Mouse (Mus musculus): ENCODE data around the gene Gm16368.
"Not testable (repeated sequence)": the region's sequence is repeated elsewhere in the genome, so short reads cannot be mapped to it uniquely, and the experiment has no call there.

Gene Gm16368

GRCm38 (mm10) chr12:88083397-88083796, at the start of gene Gm16368:
Gene Gm16368 (plus strand): TSS chr12:88083697.
- in situ Hi-C loops (cut with MboI; ENCODE audit: low pct_unique_long_range_greater_than_20kb in 1 of 2, low sequenced_read_pairs in 2 of 2, unreplicated experiment in 1 of 2), result not testable (repeated sequence)

GRCm38 (mm10) chr12:88039062-88039461, 44.4 kb upstream of the Gm16368 start:
- in situ Hi-C loops (cut with MboI; ENCODE audit: low pct_unique_long_range_greater_than_20kb in 1 of 2, low sequenced_read_pairs in 2 of 2, unreplicated experiment in 1 of 2), result not testable (repeated sequence)

GRCm38 (mm10) chr12:88039703-88040102, 43.8 kb upstream of the Gm16368 start:
- in situ Hi-C loops (cut with MboI; ENCODE audit: low pct_unique_long_range_greater_than_20kb in 1 of 2, low sequenced_read_pairs in 2 of 2, unreplicated experiment in 1 of 2), result not testable (repeated sequence)

GRCm38 (mm10) chr12:88045226-88045625, 38.3 kb upstream of the Gm16368 start:
- in situ Hi-C loops (cut with MboI; ENCODE audit: low pct_unique_long_range_greater_than_20kb in 1 of 2, low sequenced_read_pairs in 2 of 2, unreplicated experiment in 1 of 2), result not testable (repeated sequence)

Measured in mouse embryonic stem cell (cell line).